28 mouse cellular contexts compared by ENCODE assay signal in genomic region chr16:32345521-32345920, GRCm38 (mm10). TPM values are rescaled to one million over a fixed set of nuclear protein-coding genes. Genes with fewer than 3 reads are reported as not detected.
A peak's percentile ranks its signal among the peaks of the same experiment; 100 is the strongest.
DNase-seq lines count a peak whose midpoint lies in the region; ATAC-seq and TF ChIP-seq lines count a peak whose summit lies in the region.
"Had no signal": no experiment of that assay in that cellular context is flagged by ENCODE, and none has a peak within 500 bp of the region (broad histone marks: within the 10 kb centered on the region; RNA-seq: fewer than 3 reads in every experiment).

No protein-coding gene starts in this region.

- no peak overlapping the region for H3K4me2 ChIP-seq in heart, embryonic 13.5 days
- H3K4me2 ChIP-seq: limb, embryonic 12.5 days; lung, embryonic 15.5 days; midbrain, embryonic 15.5 days had no signal

- intact Hi-C loops in heart, postnatal 14 days (cut with DNase I), result no loop called here

- 0 out of 2 replicates have a peak overlapping the region, but pooled peaks have one; percentile 2 for H3K27ac ChIP-seq in heart, embryonic 13.5 days (replicated peaks)
- 0 out of 2 replicates have a peak overlapping the region, but pooled peaks have one; percentile 21 for H3K27ac ChIP-seq in bone marrow macrophage, adult 2 months (ENCODE audit: insufficient read depth, low read depth, low read length)
- H3K27ac ChIP-seq: gastrocnemius, adult 2 months; hindbrain, postnatal 0 days; limb, embryonic 12.5 days; liver, embryonic 14.5 days; lung, embryonic 15.5 days; midbrain, embryonic 15.5 days; stomach, postnatal 0 days had no signal

- no peak for TF ChIP-seq CTCF in bone marrow macrophage, adult 2 months (IDR thresholded peaks at IDR 0.05; ENCODE audit: low read depth, low read length)

- H3K27me3 ChIP-seq in heart, embryonic 13.5 days (replicated peaks), result no peaks in the 10 kb centered on the region
- H3K27me3 ChIP-seq: limb, embryonic 12.5 days; lung, embryonic 15.5 days; midbrain, embryonic 15.5 days; Patski had no signal

- no peaks in the 10 kb centered on the region for H3K9me3 ChIP-seq in heart, embryonic 13.5 days
- H3K9me3 ChIP-seq: limb, embryonic 12.5 days; lung, embryonic 15.5 days; midbrain, embryonic 15.5 days had no signal

- ATAC-seq in heart, embryonic 13.5 days (ENCODE audit: extremely low read depth, insufficient number of reproducible peaks, low FRiP score, low TSS enrichment), result no peak
- no peak for ATAC-seq in erythroid progenitor cell, adult 5-6 weeks (replicated peaks; ENCODE audit: low FRiP score, poor library complexity, severe bottlenecking)
- ATAC-seq: hindbrain, postnatal 0 days; midbrain, embryonic 15.5 days; Patski had no signal

- no peak for DNase-seq in heart, postnatal 14 days
- peak; percentile 22 for DNase-seq in thymus, postnatal 0 days (ENCODE audit: low spot score)
- no peak for DNase-seq in thymus, postnatal 25 days
- DNase-seq in retina, embryonic 14.5 days (ENCODE audit: low spot score), result no peak
- no peak for DNase-seq in lung, postnatal 36 days
- DNase-seq: adrenal gland, postnatal 14 days; cerebellum, adult 11 months; cerebellum, postnatal 10 days; embryo, embryonic 11 days; gastrocnemius, adult 2 months; heart, adult 11 months; kidney, adult 8-10 months; retina, postnatal 1 day had no signal

- no peak overlapping the region for H3K9ac ChIP-seq in heart, embryonic 13.5 days
- H3K9ac ChIP-seq: limb, embryonic 12.5 days; liver, embryonic 14.5 days; lung, embryonic 15.5 days; midbrain, embryonic 15.5 days had no signal

- peaks cover 13% of the 10 kb centered on the region for H3K4me1 ChIP-seq in heart, embryonic 13.5 days
- peaks cover 13% of the 10 kb centered on the region for H3K4me1 ChIP-seq in bone marrow macrophage, adult 2 months (ENCODE audit: control insufficient read depth, insufficient read depth, low read length)
- H3K4me1 ChIP-seq: lung, embryonic 15.5 days; midbrain, embryonic 15.5 days had no signal

- no peak overlapping the region for H3K4me3 ChIP-seq in heart, embryonic 13.5 days
- H3K4me3 ChIP-seq in bone marrow macrophage, adult 2 months (ENCODE audit: insufficient read depth, low read length), result no peak overlapping the region
- H3K4me3 ChIP-seq: gastrocnemius, adult 2 months; limb, embryonic 12.5 days; lung, embryonic 15.5 days; midbrain, embryonic 15.5 days had no signal

- H3K36me3 ChIP-seq in heart, embryonic 13.5 days, result 0 out of 2 replicates have a peak, but pooled peaks cover 2% of the 10 kb centered on the region
- H3K36me3 ChIP-seq: limb, embryonic 12.5 days; lung, embryonic 15.5 days; midbrain, embryonic 15.5 days had no signal

- TF ChIP-seq POLR2A in bone marrow macrophage, adult 2 months (IDR thresholded peaks at IDR 0.05; ENCODE audit: borderline replicate concordance, low read depth, low read length), result no peak

RNA-seq across cellular contexts. Expression of gene Ubxn7, which starts 13.5 kb away (rescaled TPM):
- polyA plus RNA-seq in heart, embryonic 13.5 days (2015; fragmentation: Nextera tagmentation; extraction: Ambion mirVana), result 16.1 and 20.3 TPM in 2 replicates
- total RNA-seq in heart, postnatal 14 days (2021), result 10 to 100 TPM; 35.4 to 39.2 TPM
- 20.0 and 21.8 TPM in 2 replicates for polyA plus RNA-seq in thymus, postnatal 0 days (2015; fragmentation: Nextera tagmentation; extraction: Ambion mirVana)
- 17.9 and 19.6 TPM in 2 replicates for polyA plus RNA-seq in bone marrow macrophage, adult 2 months (2012; ENCODE audit: insufficient read depth, insufficient read length, missing spikeins)
- 15.1 and 31.9 TPM in 2 replicates for total RNA-seq in erythroid progenitor cell, adult 5-6 weeks (2015; ENCODE audit: low replicate concordance)
- 29.9 and 31.6 TPM in 2 replicates for total RNA-seq in erythroid progenitor cell, adult 5-6 weeks (2017; ENCODE audit: low replicate concordance)

RNA-seq across cellular contexts. Expression of gene Tm4sf19, which starts 54.8 kb away (rescaled TPM):
- polyA plus RNA-seq in heart, embryonic 13.5 days (2015; fragmentation: Nextera tagmentation; extraction: Ambion mirVana), result 0.12 TPM in 1 of 2 replicates, not detected in the other
- not detected for total RNA-seq in heart, postnatal 14 days (2021)
- polyA plus RNA-seq in thymus, postnatal 0 days (2015; fragmentation: Nextera tagmentation; extraction: Ambion mirVana), result not detected in 2 replicates
- polyA plus RNA-seq in bone marrow macrophage, adult 2 months (2012; ENCODE audit: insufficient read depth, insufficient read length, missing spikeins), result 3.0 and 4.4 TPM in 2 replicates
- total RNA-seq in erythroid progenitor cell, adult 5-6 weeks (2015; ENCODE audit: low replicate concordance), result not detected in 2 replicates
- total RNA-seq in erythroid progenitor cell, adult 5-6 weeks (2017; ENCODE audit: low replicate concordance), result not detected in 2 replicates
- total RNA-seq: adrenal gland, postnatal 14 days; gastrocnemius, adult 2 months; hematopoietic stem cell, adult 5-6 weeks; hindbrain, postnatal 0 days; layer of hippocampus, postnatal 25 days; megakaryocyte-erythroid progenitor cell, adult 5-6 weeks had no signal
- polyA plus RNA-seq: forebrain, embryonic 11.5 days; heart, embryonic 14.5 days; hindbrain, postnatal 0 days; limb, embryonic 12.5 days; lung, embryonic 15.5 days; midbrain, embryonic 15.5 days; Patski; stomach, postnatal 0 days had no signal
